ENCODE assay signal across 9 mouse cellular contexts in genomic region chr1:180863606-180864005, GRCm38 (mm10). TPM values are rescaled to one million over a fixed set of nuclear protein-coding genes. Genes with fewer than 3 reads are reported as not detected.
DNase-seq lines count a peak whose midpoint lies in the region; ATAC-seq and TF ChIP-seq lines count a peak whose summit lies in the region.
"Had no signal": no experiment of that assay in that cellular context is flagged by ENCODE, and none has a peak within 500 bp of the region (broad histone marks: within the 10 kb centered on the region; RNA-seq: fewer than 3 reads in every experiment).

No protein-coding gene starts in this region.

- 3% methylated on average over 1 of the region's 1 CpGs for WGBS in heart, adult 2 months
- WGBS in heart, embryonic 12.5 days: 5% methylated on average over 1 of the region's 1 CpGs
- WGBS in liver, embryonic 16.5 days (ENCODE audit: insufficient replicate concordance): 8% methylated on average over 1 of the region's 1 CpGs

- TF ChIP-seq CTCF in heart, adult 2 months (IDR thresholded peaks at IDR 0.05): peak; percentile 89
- TF ChIP-seq CTCF in brain, embryonic 14.5 days (IDR thresholded peaks at IDR 0.05; ENCODE audit: borderline replicate concordance, extremely low read depth, insufficient read depth, insufficient read length): peak; percentile 67

- H3K9ac ChIP-seq in heart, adult 2 months (ENCODE audit: low read depth, low read length): no peak overlapping the region
- no peak overlapping the region for H3K9ac ChIP-seq in heart, embryonic 12.5 days
- H3K9ac ChIP-seq in liver, embryonic 16.5 days (ENCODE audit: low read depth, low read length): no peak overlapping the region

- no peak overlapping the region for H3K4me2 ChIP-seq in heart, embryonic 12.5 days
- H3K4me2 ChIP-seq in liver, embryonic 16.5 days (ENCODE audit: low read depth, low read length): no peak overlapping the region

- peaks cover 3% of the 10 kb centered on the region for H3K36me3 ChIP-seq in heart, adult 2 months (ENCODE audit: control insufficient read depth, insufficient read depth, low read length)
- peaks cover 89% of the 10 kb centered on the region for H3K36me3 ChIP-seq in heart, embryonic 12.5 days
- peaks cover 79% of the 10 kb centered on the region for H3K36me3 ChIP-seq in liver, embryonic 16.5 days (ENCODE audit: control insufficient read depth, insufficient read depth)

- H3K79me2 ChIP-seq in heart, adult 2 months (replicated peaks; ENCODE audit: control insufficient read depth, insufficient read depth, low read length): no peaks in the 10 kb centered on the region

- no peaks in the 10 kb centered on the region for H3K9me3 ChIP-seq in heart, embryonic 12.5 days (replicated peaks)
- no peaks in the 10 kb centered on the region for H3K9me3 ChIP-seq in liver, embryonic 16.5 days (replicated peaks; ENCODE audit: control insufficient read depth, low read length)

- no peak overlapping the region for H3K27ac ChIP-seq in heart, adult 2 months
- no peak overlapping the region for H3K27ac ChIP-seq in heart, embryonic 12.5 days (ENCODE audit: poor library complexity, severe bottlenecking)
- peak overlapping the region; percentile 11; the same call in 1 of the 2 replicates for H3K27ac ChIP-seq in liver, embryonic 16.5 days (ENCODE audit: low read length)

- no peak for DNase-seq in heart, adult 2 months
- peak; percentile 43 to 46 for DNase-seq in right cerebral cortex, postnatal 10 days (ENCODE audit: low spot score in 2 of 2)
- no peak for DNase-seq in right cerebral cortex, postnatal 4 days
- DNase-seq in brain, embryonic 14.5 days (ENCODE audit: low read depth): peak; percentile 76
- DNase-seq in ovary, postnatal 14 days (ENCODE audit: low spot score): no peak
- DNase-seq in adrenal gland, postnatal 25 days: no peak

- H3K4me3 ChIP-seq in heart, adult 2 months: no peak overlapping the region
- H3K4me3 ChIP-seq in heart, embryonic 12.5 days: no peak overlapping the region
- H3K4me3 ChIP-seq in liver, embryonic 16.5 days (ENCODE audit: low read depth, low read length): no peak overlapping the region

- no peak for TF ChIP-seq EP300 in heart, adult 2 months (IDR thresholded peaks at IDR 0.05; ENCODE audit: insufficient read depth, low read depth, low read length)

- no peak for TF ChIP-seq POLR2A in heart, adult 2 months (IDR thresholded peaks at IDR 0.05; ENCODE audit: insufficient read depth, low read depth, low read length)
- TF ChIP-seq POLR2A in brain, embryonic 14.5 days (IDR thresholded peaks at IDR 0.05; ENCODE audit: borderline replicate concordance, extremely low read depth, insufficient read depth, insufficient read length, poor library complexity, severe bottlenecking): no peak

- ATAC-seq in heart, embryonic 12.5 days (ENCODE audit: insufficient number of reproducible peaks, low FRiP score): no peak
- ATAC-seq in liver, embryonic 16.5 days (ENCODE audit: low read depth): peak; percentile 42; the same call in 1 of the 2 replicates

- H3K4me1 ChIP-seq in heart, adult 2 months (ENCODE audit: control insufficient read depth, insufficient read depth, low read length): no peaks in the 10 kb centered on the region
- 0 out of 2 replicates have a peak, but pooled peaks cover 3% of the 10 kb centered on the region for H3K4me1 ChIP-seq in heart, embryonic 12.5 days (replicated peaks)
- H3K4me1 ChIP-seq in liver, embryonic 16.5 days (ENCODE audit: control insufficient read depth, low read depth, low read length): peaks cover 11% of the 10 kb centered on the region

- intact Hi-C loops in heart, adult 2 months (cut with DNase I): no loop called here

- H3K27me3 ChIP-seq in heart, adult 2 months (ENCODE audit: control insufficient read depth, insufficient read depth, low read length): no peaks in the 10 kb centered on the region
- H3K27me3 ChIP-seq in heart, embryonic 12.5 days (replicated peaks): no peaks in the 10 kb centered on the region
- H3K27me3 ChIP-seq in liver, embryonic 16.5 days (ENCODE audit: control insufficient read depth, insufficient read depth, low read depth, low read length): no peaks in the 10 kb centered on the region

RNA-seq across cellular contexts. Expression of gene Sde2, which starts 12.7 kb away (rescaled TPM):
- total RNA-seq in heart, adult 2 months (2021): 10 to 100 TPM; 11.7 to 12.1 TPM
- 5.0 and 9.8 TPM in 2 replicates for polyA plus RNA-seq in heart, adult 2 months (2012; rRNA removed)
- polyA plus RNA-seq in heart, embryonic 12.5 days (2016; fragmentation: Nextera tagmentation; extraction: Ambion mirVana): 30.7 and 32.3 TPM in 2 replicates
- polyA plus RNA-seq in brain, embryonic 14.5 days (2012; rRNA removed): 22.0 and 25.5 TPM in 2 replicates
- 20.9 and 21.5 TPM in 2 replicates for polyA plus RNA-seq in liver, embryonic 16.5 days (2015; fragmentation: Nextera tagmentation; extraction: Ambion mirVana)
- total RNA-seq in adrenal gland, postnatal 25 days (2021): 21.7 and 26.0 TPM in 2 replicates

RNA-seq across cellular contexts. Expression of gene Lefty2, which starts 29.3 kb away (rescaled TPM):
- not detected for total RNA-seq in heart, adult 2 months (2021)
- polyA plus RNA-seq in heart, adult 2 months (2012; rRNA removed): 0.08 and 0.15 TPM in 2 replicates
- polyA plus RNA-seq in heart, embryonic 12.5 days (2016; fragmentation: Nextera tagmentation; extraction: Ambion mirVana): 0.15 TPM in 2 replicates
- polyA plus RNA-seq in brain, embryonic 14.5 days (2012; rRNA removed): 1.4 and 2.0 TPM in 2 replicates
- not detected in 2 replicates for polyA plus RNA-seq in liver, embryonic 16.5 days (2015; fragmentation: Nextera tagmentation; extraction: Ambion mirVana)
- total RNA-seq in adrenal gland, postnatal 25 days (2021): 0.38 and 0.73 TPM in 2 replicates
- polyA plus RNA-seq: small intestine, adult 2 months had no signal

RNA-seq across cellular contexts. Expression of gene Pycr2, which starts 40.5 kb away (rescaled TPM):
- 10 to 100 TPM; 10.3 to 12.4 TPM for total RNA-seq in heart, adult 2 months (2021)
- 12.7 and 13.9 TPM in 2 replicates for polyA plus RNA-seq in heart, adult 2 months (2012; rRNA removed)
- 52.2 and 58.2 TPM in 2 replicates for polyA plus RNA-seq in heart, embryonic 12.5 days (2016; fragmentation: Nextera tagmentation; extraction: Ambion mirVana)
- polyA plus RNA-seq in brain, embryonic 14.5 days (2012; rRNA removed): 45.7 and 65.9 TPM in 2 replicates
- polyA plus RNA-seq in liver, embryonic 16.5 days (2015; fragmentation: Nextera tagmentation; extraction: Ambion mirVana): 81.2 and 83.4 TPM in 2 replicates
- total RNA-seq in adrenal gland, postnatal 25 days (2021): 35.0 and 46.2 TPM in 2 replicates

RNA-seq across cellular contexts. Expression of gene H3f3a, which starts 49.9 kb away (rescaled TPM):
- 100 to 1,000 TPM; 405 to 430 TPM for total RNA-seq in heart, adult 2 months (2021)
- 258 and 363 TPM in 2 replicates for polyA plus RNA-seq in heart, adult 2 months (2012; rRNA removed)
- 1,616 and 1,670 TPM in 2 replicates for polyA plus RNA-seq in heart, embryonic 12.5 days (2016; fragmentation: Nextera tagmentation; extraction: Ambion mirVana)
- 2,000 and 2,211 TPM in 2 replicates for polyA plus RNA-seq in brain, embryonic 14.5 days (2012; rRNA removed)
- 2,020 and 2,074 TPM in 2 replicates for polyA plus RNA-seq in liver, embryonic 16.5 days (2015; fragmentation: Nextera tagmentation; extraction: Ambion mirVana)
- total RNA-seq in adrenal gland, postnatal 25 days (2021): 739 and 836 TPM in 2 replicates

Comparison
In these comparisons a context has a peak if more than half of its experiments do, and no peak if none do; other contexts are left out.
1. DNase-seq: peak in right cerebral cortex, postnatal 10 days (2 of 2) and brain, embryonic 14.5 days (single experiment); none in heart, adult 2 months (0 of 2), right cerebral cortex, postnatal 4 days (single experiment), ovary, postnatal 14 days (single experiment) and adrenal gland, postnatal 25 days (single experiment).